Mouse (Mus musculus): ENCODE results near the gene Rpn2.

- TF ChIP-seq EP300 (IDR thresholded peaks at IDR 0.05; ENCODE audit: insufficient read depth, low read depth, low read length), result 0 out of 2 replicates have a peak, but pooled peaks have one; percentile 43
- TF ChIP-seq CTCF (IDR thresholded peaks at IDR 0.05; ENCODE audit: low read depth, low read length), result no peak
- TF ChIP-seq POLR2A (IDR thresholded peaks at IDR 0.05; ENCODE audit: insufficient read depth, low read length), result no peak
Measured at GRCm38 (mm10) chr2:157278717-157279415, at the start of gene Rpn2.

All from ES-Bruce4 (cell line).